11 mouse cellular contexts compared by ENCODE assay signal in genomic region chr8:12127801-12128490, GRCm38 (mm10).
A peak's percentile ranks its signal among the peaks of the same experiment; 100 is the strongest.
DNase-seq lines count a peak whose midpoint lies in the region; ATAC-seq lines count a peak whose summit lies in the region.
"Had no signal": no experiment of that assay in that cellular context is flagged by ENCODE, and none has a peak within 500 bp of the region (broad histone marks: within the 10 kb centered on the region; RNA-seq: fewer than 3 reads in every experiment).

No protein-coding gene starts in this region.

- WGBS in forebrain, embryonic 14.5 days = 7% methylated on average over 4 of the region's 4 CpGs
- WGBS in midbrain, embryonic 10.5 days = 47% methylated on average over 4 of the region's 4 CpGs

- H3K9me3 ChIP-seq in forebrain, embryonic 14.5 days (replicated peaks; ENCODE audit: control insufficient read depth, low read length) = no peaks in the 10 kb centered on the region
- 0 out of 2 replicates have a peak, but pooled peaks cover 8% of the 10 kb centered on the region for H3K9me3 ChIP-seq in midbrain, embryonic 10.5 days (replicated peaks)

- no peaks in the 10 kb centered on the region for H3K36me3 ChIP-seq in forebrain, embryonic 14.5 days (ENCODE audit: control insufficient read depth, insufficient read depth, low read length)
- no peaks in the 10 kb centered on the region for H3K36me3 ChIP-seq in midbrain, embryonic 10.5 days

- H3K4me2 ChIP-seq in forebrain, embryonic 14.5 days (ENCODE audit: low read length) = peak overlapping the region; percentile 38; the same call in 1 of the 2 replicates

- peak overlapping the region; percentile 93 for H3K27ac ChIP-seq in forebrain, embryonic 14.5 days (ENCODE audit: low read depth, low read length)
- peak overlapping the region; percentile 72 for H3K27ac ChIP-seq in midbrain, embryonic 10.5 days (replicated peaks)
- H3K27ac ChIP-seq: liver, embryonic 14.5 days had no signal

- peaks cover 25% of the 10 kb centered on the region for H3K4me1 ChIP-seq in forebrain, embryonic 14.5 days (ENCODE audit: control insufficient read depth, insufficient read depth, low read length)
- peaks cover 30% of the 10 kb centered on the region for H3K4me1 ChIP-seq in midbrain, embryonic 10.5 days

- H3K27me3 ChIP-seq in forebrain, embryonic 14.5 days (replicated peaks; ENCODE audit: control insufficient read depth, insufficient read depth, low read length) = peaks cover 3% of the 10 kb centered on the region
- H3K27me3 ChIP-seq in midbrain, embryonic 10.5 days (ENCODE audit: low read depth, poor library complexity, severe bottlenecking) = peaks cover 54% of the 10 kb centered on the region

- peak overlapping the region; percentile 42; the same call in 1 of the 2 replicates for H3K9ac ChIP-seq in forebrain, embryonic 14.5 days (ENCODE audit: low read length)
- H3K9ac ChIP-seq: liver, embryonic 14.5 days had no signal

- peak; percentile 24 for ATAC-seq in forebrain, embryonic 14.5 days
- no peak for ATAC-seq in cerebellum, adult (ENCODE audit: insufficient number of reproducible peaks, low FRiP score, low TSS enrichment)
- ATAC-seq in megakaryocyte, adult 5-6 weeks (ENCODE audit: poor library complexity, severe bottlenecking) = no peak

- H3K4me3 ChIP-seq in forebrain, embryonic 14.5 days (ENCODE audit: low read depth, low read length) = no peak overlapping the region
- no peak overlapping the region for H3K4me3 ChIP-seq in midbrain, embryonic 10.5 days

- DNase-seq in 3T3-L1 (ENCODE audit: low read depth, low spot score) = peak; percentile 62
- DNase-seq in adrenal gland, postnatal 14 days = peak; percentile 22
- peak; percentile 63 for DNase-seq in forebrain, embryonic 14.5 days (ENCODE audit: low spot score)
- DNase-seq in midbrain, embryonic 10.5 days (ENCODE audit: low spot score) = no peak
- DNase-seq in lung, postnatal 14 days = no peak
- no peak for DNase-seq in cerebellum, adult 11 months
- DNase-seq: heart, postnatal 10 days; kidney, adult 11 months had no signal

Comparison
In these comparisons a context has a peak if more than half of its experiments do, and no peak if none do; other contexts are left out.
1. DNase-seq: peak in 3T3-L1 (single experiment), adrenal gland, postnatal 14 days (single experiment) and forebrain, embryonic 14.5 days (single experiment); none in midbrain, embryonic 10.5 days (single experiment), lung, postnatal 14 days (single experiment) and cerebellum, adult 11 months (single experiment).